Mouse (Mus musculus) adrenal gland (tissue): ENCODE measurements at regions not wholly inside any gene's neighbourhood (a gene's known extent, or its start where the extent isn't known, plus 50 kb on each side); places are given as distances from the start of the nearest gene placed in this dataset.

Experiments
- intact Hi-C: fragments of 180-260 bp; cut with DNase I; formaldehyde crosslinking; loops from one replicate; pipeline ENCODE4 v1.15.1; 2025

DNA sequence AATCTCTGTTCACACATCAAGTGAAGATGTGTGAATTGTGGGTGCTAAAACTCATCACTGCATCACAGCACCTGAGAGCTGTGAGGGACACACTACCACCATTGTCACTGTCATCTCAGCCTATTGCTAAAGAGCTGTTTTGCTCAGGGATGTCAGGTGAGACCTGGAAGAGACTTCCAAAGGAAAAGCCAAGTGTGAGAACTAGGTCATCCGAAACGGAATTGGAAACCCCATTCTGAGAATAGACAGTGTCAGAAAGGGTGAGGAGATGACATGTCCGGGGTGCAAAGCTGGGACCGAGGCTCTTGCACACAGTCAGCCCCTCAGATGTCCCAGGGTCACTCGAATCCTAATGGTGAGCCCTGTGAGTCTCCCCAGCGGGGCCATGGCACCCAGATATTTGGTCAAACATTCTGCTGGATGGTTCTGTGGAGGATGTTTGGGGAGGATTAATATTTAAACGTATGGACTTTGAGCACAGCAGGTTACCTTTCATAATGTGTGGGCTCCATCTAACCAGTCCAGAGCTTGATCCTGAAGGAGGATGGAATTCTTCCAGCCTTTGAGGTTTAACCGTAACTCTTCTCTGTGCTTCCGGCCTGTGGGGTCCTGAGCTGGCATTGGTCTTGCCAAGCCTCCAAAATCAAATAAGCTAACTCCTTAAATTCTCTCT, 150.3 kb downstream of the Rpl14 start:
- intact Hi-C loops = no loop called here

DNA sequence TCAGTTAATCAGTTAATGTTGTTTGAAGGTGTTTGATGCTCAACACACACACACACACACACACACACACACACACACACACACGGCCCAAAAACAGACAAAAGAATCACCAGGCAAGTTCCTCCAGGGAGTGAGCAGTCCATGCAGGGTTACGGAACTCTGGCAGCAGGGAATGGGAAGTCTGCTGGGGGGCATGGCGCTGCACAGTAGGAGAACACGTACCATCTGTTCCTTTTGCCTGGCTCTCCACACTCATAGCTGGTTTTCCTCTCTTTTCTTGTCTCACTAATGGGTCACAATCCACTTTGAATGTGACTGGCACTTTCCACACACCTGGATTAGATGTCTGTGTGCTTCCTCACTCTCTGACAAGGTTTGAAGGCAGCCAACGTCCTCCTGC, 151.8 kb downstream of the Rpl14 start:
- intact Hi-C loops = no loop called here

DNA sequence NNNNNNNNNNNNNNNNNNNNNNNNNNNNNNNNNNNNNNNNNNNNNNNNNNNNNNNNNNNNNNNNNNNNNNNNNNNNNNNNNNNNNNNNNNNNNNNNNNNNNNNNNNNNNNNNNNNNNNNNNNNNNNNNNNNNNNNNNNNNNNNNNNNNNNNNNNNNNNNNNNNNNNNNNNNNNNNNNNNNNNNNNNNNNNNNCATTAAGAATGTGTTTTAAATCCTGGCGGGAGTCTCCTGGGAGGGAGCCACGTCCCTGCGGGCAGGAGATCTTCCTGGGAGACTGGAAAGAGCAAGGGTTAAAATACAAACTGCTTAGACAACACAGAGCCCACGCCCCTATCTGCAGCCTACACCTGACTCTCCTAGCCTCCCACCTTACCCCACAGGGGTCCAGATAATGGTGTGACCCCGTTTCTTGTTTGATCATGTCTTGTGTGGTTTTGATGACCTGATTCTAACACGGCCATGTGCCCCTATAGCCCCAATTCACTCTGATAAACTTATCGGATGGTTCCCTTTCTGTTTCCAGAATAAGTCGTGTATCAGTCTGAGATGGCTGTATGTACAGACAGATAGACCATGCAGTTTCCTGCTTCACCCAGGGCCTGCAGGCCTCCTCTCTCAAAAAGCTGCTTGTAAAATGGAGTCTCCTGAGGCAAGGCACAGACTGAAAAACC, 160.8 kb downstream of the Rpl14 start:
- intact Hi-C loops = no loop called here

DNA sequence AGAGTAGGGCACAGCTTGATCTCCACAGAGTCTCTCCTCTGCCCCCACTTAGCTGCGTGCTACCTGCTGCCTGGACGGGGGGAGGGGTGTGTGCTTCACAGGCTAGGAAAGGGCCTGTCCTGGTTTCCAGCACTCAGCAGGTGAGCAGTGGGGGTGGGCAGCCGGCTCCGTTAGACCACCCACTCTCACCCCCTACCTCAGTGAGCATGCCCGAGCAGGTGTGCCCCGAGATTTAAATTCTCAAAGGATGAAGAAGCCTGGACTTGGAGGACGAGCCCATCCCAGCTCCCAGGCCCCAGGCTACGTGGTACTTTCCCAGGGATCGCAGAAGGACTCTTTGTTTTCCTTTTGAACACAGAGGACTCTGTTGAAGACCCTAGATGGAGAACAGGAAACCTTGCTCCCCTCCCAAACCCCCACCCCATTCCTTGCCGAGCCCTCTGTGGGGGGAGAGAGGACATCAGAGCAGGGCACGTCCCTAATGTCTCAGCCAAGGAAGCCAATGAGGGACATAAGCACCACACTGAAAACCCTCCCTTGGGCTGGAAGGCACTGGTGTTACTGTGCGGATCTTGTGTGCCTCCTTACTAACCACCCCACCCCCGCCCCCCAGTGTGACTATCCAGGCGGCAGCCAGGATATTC, 161.5 kb downstream of the Rpl14 start:
- intact Hi-C loops = no loop called here

DNA sequence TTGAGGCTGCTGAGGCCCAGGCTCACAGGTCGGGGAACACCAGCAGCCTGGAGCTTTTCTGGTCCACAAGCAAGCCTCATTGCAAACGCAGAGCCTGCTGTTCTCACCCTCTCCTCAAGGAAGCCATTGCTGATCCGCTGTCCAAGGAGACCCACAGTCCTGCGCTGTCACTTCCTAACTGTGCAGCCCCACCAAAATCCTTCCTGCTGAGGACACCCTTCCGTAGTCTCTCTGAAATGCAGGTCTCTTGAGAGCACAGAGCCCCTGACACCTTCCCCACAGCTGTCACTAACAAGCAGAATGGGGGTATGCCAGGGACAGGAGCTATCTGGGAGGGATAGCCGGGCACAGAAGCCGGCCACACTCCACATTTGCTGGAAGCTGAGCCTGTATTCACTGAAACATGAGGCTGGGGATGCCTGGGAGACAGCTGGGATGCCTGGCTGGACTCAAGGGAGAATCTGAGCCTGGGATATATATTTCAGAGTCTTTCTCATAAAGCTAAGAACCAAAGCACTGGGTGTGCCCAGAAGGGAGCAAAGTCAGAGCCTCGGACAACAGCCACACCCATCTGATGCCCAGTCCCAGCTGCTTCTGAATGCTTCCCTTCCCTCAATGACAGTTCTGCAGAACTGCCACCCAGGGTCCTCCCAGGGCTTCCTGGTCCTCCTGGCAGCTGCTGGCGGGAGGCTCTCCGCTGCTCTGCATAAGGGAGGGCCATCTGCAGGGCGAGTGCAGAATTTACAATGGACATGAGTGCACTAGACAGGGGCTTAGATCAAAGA, 162.6 kb downstream of the Rpl14 start:
- intact Hi-C loops = no loop called here

DNA sequence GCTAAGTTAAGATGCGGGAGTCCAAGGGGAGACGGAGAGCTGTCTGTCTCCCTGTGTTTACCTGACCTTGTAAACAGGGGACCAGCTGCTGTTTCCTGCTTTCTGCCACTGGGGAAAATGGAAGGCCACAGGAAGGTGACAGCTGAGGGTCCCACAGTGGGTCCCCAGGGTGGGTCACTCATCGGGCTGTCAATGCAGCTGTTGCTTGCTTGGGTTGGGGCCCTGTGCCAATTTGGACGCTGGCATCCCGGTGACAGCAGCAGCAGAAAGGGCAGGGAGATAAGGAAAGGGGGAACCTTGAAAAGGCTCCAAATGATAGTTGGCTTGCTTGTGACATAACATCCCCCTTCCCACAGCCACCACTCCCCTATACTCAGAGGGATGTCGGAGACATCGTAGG, 164.0 kb downstream of the Rpl14 start:
- intact Hi-C loops = loop anchor here (5.0 kb wide), 1 partner anchor 133 kb away; no protein-coding TSS in a partner anchor

DNA sequence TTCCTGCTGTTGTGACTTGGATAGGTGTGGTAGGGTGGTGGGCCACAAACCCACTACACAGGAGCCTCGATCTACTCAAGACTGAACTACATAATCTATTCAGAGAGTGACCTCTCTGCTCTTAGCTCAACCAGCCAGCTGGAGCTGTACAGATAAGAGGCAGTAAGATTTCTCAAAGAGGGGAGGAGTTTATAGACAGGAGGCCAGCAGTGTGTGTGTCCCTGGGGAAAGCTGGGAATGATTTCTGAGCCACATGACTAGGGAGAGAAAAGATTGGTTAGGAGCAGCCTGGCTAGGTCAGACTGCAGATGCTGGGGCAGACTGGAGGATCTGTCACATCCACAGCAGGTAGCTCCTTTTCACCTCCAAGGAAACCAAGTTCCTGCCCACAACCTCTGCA, 166.7 kb downstream of the Rpl14 start:
- intact Hi-C loops = loop anchor here (5.0 kb wide), 1 partner anchor 136 kb away; no protein-coding TSS in a partner anchor

DNA sequence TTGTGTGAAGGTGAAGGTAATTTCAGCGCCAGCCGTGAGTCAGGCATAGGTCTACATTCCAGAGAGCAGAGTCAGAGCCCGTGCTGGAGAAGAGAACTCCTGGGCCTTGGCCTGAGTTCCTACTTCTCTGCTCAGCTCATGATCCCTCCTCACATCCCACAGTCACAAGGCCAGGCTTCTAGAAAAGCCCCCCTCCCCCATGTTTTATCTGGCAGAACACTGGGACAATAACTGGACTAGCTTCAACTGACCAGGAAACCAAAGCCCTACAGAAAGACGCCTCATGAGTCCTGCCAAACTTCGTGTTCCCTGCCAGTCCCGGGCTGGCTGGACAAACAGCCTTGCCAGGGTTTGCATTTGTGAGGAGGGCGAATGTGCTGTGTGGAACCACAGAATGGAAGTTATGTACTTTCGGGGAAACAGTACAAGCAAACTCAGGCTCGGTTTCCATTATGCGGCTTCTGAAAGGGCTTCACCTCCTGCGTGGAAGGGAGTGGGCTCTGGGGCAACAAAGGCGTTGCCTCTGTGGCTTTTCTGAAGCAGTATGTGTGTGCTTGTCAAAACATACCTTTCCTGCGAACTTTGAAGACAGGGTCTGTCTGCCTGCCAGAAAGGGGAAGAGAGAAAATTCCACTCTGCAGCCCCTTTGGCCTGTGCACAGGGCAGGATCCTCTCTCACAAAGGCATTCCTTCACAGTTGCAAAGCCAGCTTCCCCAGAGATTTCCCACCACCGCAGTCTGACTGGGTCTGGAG, 168.1 kb downstream of the Rpl14 start:
- intact Hi-C loops = loop anchor here (5.0 kb wide), 1 partner anchor 137 kb away; no protein-coding TSS in a partner anchor

DNA sequence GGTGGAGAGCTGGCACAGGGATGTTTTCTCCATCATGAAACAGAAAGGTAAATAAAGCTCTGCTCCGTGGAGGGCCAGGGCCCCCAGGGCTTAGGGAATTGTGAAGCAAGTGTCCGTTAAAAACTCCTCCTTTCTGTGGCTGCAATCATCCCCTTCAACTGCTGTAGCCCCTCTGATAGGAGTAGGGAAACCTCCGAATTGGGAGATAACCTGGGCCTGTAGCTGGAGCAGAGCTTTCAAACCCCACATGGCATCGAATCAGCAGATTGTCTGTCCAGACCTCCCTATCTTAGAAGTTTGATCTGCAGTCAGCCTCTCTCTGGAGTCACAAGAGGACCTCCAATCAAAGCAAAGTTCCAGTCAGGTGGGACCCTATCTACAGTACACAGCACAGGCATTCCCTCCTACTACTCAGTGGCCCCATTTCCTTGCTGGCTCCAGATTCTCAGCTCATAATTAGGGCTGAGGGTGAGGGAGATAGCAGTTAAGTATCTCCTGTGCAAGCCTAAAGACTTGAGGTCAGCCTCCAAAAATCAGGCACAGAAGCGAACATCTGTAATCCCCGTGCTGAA, 168.8 kb downstream of the Rpl14 start:
- intact Hi-C loops = loop anchor here (5.0 kb wide), 1 partner anchor 138 kb away; no protein-coding TSS in a partner anchor

DNA sequence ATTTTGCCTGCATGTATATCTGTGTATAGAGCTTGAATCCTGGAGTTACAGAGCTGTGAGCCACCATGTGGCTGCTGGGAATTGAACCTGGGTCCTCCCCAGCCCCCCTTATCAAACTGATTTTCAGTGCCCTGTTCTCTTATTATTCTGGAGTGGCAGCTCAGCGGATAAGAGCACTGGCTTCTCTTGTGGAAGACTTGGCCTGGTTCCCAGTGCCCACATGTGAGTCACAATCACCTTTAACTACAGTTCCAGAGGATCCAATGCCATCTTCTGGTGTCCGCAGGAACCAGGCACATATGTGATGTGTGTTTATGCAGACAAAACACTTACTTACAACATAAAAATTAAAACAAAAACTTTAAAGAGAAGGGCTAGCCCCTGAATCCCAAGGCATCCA, 170.3 kb downstream of the Rpl14 start:
- intact Hi-C loops = no loop called here

DNA sequence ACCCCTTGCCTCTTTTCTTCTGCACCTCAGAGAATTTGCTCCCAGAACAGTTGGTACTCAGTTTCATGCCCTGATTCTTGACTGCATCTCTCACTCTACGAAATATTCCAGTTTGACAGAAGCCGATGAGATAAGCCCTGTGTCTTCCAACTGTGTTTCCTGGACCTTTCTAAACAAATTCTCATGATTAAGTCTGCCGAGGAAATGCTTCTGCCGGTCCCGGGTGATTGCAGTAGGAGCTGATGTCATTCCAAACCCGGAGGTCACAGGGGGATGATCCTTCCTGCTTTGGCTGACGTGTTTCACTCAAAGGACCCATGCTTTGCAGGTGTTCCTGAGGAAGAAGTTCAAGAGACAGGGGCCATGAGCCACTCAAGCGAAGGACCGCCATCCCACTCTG, 172.2 kb downstream of the Rpl14 start:
- intact Hi-C loops = no loop called here

DNA sequence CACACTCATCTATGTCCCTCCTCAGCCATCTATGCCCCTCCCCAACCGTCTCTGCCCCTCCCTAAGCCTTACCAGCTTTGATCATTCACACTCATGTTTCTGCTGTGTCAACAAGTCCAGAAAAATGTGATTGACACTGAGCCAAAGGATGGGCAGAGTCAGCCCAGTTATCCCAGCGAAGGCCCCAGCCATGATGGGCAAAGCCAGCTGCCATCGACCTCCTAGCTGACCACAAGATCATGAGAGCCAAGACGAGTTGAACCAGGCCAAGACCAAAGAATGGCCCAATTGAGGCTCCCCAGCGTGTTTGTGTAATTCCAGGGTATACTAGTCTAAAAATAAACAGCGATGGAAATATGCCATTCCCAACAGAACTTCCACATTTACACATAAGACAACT, 174.4 kb downstream of the Rpl14 start:
- intact Hi-C loops = no loop called here

DNA sequence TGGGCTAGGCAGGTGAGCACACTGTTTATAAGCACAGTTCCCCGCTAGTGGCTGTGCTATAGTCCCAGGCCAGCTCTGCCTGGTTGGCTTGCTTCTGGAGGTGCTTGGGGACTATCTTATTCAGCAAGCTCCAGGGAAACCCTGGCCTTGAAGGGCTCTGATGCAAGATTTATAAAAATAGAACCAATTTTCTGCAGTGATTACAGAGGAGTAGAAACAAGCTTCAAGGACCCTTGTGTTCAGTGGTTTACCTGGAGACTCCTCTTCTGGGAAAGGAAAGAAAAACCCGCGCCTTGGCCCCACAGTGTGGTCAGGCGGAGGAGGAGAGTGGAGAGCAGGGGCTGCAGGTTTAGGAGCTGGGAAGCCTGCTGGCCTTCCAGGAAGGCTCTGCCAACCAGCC, 178.2 kb upstream of the Ctnnb1 start:
- intact Hi-C loops = no loop called here

DNA sequence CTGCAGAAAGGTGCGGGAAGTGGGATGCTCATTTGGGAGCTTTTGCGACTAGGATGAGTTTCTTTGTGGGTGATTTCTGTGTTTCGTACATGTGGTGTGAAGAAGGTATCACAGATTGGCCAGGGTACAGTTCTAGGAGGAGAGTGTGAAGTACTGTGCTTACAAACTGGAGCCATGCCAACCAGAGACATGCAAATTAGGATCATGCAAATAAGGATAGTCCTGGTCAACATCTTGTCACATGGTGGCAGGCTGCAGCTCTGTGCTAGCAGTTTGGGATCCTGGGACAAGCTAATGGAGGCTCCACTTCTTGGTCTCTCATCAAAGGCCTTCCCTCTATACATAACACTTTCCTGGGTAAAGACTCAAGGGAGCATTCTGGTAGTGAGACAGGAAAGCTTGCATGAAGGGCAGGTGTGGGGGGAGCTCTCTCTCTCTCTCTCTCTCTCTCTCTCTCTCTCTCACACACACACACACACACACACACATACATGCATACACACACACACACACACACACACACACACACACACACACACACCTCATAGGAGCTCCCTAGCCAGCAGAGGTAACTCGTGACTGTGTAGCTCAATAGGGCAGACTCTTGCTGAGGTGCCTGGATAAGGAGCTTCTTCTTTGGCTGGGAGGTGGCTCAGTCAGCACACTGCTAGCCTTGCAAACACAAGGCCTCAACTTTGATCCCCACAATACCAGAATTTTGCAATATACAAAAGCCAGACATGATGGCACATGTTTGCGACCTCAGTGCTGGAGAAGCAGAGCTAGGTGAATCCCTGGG, 177.1 kb upstream of the Ctnnb1 start:
- intact Hi-C loops = no loop called here

DNA sequence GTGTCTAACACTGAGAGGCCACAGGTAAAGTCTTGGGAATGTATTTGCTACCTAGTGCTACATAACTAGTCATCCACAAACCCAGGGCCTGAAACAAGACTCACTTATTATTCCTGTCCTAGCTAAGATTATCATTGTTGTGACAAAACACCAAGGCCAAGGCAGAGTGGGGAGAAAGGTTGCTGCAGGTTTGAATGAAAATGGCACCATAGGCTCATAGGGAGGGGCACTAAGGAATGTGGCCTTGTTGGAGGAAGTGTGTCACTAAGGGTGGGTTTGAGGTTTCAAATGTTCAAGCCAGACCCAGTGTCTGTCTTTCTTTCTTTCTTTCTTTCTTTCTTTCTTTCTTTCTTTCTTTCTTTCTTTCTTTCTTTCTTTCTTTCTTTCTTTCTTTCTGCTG, 174.9 kb upstream of the Ctnnb1 start:
- intact Hi-C loops = no loop called here

DNA sequence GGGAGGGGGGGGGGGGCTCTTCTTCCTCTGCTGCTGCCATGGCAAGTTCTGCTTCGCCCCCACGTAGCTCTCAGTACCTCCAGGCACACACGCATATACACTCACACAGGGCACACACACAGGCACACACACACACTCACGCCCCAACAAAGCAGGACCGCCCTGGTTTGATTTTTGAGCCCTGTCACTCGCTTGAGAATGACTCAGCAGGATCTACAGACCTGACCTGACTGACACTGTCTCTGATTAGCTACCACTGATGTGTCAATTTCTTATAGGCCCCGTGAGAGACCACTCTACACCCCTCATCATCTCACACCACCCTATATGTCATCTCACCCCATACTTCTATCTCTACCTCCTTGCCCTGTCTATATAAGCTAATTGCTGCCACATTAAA, 173.5 kb upstream of the Ctnnb1 start:
- intact Hi-C loops = no loop called here

DNA sequence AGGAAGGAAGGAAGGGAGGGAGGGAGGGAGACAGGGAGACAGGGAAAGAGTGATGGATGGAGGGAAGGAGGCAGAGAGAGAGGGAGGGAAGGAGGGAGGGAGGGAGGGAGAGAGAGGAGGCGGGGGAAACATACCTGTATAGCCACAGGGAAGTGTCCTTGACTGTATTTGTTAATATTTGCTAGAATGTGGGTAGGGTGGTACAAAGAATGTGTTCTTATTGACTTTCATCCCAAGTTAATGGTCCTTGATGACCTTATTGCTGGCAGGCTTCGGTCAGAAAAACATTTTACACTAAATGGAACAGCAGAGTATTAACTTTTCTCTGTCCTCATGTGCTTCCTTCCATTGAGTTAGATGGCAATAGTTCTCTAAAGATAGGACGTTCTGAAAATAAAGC, 171.0 kb upstream of the Ctnnb1 start:
- intact Hi-C loops = no loop called here

DNA sequence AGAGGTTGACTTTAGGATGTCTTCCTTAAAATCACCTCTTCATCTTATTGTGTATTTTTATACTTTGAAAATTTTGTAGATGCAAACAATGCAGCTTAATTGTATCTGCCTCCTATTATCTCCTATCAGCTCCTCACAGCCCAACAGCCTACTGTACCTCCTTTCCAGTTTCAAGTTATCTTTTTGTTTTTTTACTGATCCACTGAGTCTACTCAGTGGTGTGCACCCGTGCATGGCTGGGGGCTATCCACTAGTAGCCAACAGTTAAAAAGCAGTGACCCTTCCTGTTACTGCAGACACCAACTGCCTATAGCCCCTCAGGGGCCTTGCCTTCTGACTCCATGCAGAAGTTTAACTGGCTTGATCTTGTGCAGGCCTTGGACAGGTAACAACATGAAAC, 170.4 kb upstream of the Ctnnb1 start:
- intact Hi-C loops = no loop called here

DNA sequence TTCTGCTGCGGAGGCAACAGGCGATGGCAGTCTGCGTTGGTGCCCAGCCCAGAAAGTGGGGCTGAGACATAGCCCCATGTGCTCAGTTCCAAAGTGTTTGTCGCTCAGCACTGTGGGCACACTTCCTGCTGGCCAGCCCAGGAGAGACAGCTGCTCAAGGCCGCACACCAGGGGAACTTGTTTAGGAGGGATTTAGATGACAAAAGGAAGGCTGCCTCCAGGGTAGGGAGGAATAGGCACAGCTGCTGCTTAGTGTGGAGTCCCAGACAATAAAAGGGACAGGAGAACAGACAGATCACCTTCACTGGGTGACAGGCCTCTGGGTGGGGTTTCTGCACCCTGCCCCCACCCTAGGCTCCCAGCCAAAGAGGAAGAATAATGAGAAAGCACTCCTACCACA, 169.2 kb upstream of the Ctnnb1 start:
- intact Hi-C loops = no loop called here

DNA sequence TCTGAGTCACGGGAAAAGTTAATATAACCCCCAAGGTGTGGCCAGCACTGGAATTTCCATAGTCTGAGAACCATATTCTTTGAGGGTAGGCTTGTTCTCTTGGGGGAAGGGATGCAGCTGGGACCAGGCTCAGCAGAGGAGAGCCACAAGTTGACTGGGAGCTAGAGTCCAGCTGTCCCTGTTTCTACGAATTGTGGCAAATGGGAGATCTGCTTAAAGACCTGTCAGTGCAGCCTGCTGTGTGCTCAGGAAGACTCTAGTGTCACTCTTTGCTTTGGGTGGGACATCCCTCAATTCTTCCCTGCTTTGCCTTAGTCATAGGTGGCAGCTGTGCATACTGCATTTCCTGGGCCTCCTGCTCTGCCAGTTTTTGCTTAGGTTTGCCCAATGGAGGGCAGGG, 165.2 kb upstream of the Ctnnb1 start:
- intact Hi-C loops = no loop called here
